Mouse (Mus musculus): ENCODE measurements around the gene Krtap5-5. TPM values are rescaled to one million over a fixed set of nuclear protein-coding genes. Genes with fewer than 3 reads are reported as not detected.
"Not testable (repeated sequence)": the region's sequence is repeated elsewhere in the genome, so short reads cannot be mapped to it uniquely, and the experiment has no call there.

The Krtap5-5 gene
- polyA plus RNA-seq, 1 experiment, result not detected

DNA sequence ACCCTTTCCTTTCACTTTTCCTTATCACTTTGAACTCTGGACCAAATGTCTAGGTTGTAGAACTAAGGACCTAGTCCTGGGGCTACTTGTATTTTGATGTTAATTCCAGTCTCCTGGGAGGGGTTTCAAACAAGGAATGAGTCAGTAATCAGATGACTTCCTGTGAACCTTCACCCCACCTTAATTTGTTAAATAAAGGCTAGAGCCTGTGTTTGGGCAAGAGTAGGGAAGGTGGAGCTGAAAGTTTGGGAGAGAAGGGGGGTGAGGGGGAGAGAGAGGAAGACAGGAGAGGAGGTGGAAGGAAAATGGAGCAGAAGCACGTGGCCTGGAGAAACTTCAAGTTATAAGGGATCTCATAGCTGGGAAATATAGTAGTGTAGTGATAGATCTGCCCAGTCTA is 1.8 kb upstream of the Krtap5-5 start:
- TF ChIP-seq POLR2A (IDR thresholded peaks at IDR 0.05; ENCODE audit: low read depth, low read length), result no peak
- TF ChIP-seq CTCF (conservative IDR thresholded peaks at IDR 0.05; ENCODE audit: insufficient read depth, insufficient read length, low read depth, low read length), result no peak
- no peak for DNase-seq

DNA sequence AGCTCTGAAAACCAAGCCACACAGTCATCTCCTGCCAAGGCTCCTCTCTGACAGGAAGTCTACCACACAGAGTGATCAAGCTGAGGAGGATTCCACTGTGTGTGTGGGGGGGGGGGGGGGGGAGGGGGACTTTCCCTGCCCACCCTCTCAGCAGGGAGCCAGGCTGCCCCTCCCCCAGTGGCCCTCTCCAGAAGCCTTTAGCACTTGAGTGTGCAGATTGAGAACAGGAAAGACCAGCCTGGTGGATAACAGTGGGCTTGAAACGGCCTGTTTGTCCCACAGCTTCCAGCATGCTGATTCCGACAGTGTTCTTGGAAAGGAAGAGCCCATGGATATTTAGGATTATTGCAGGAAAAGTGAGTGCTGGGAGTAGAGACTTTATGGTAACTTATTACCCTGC is 5.3 kb downstream of the Krtap5-5 start:
- Histone ChIP-seq H3K4me1 (ENCODE audit: control insufficient read depth, insufficient read depth, low read length) (no peaks in the 10 kb centered on the region), H3K36me3 (ENCODE audit: control insufficient read depth, insufficient read depth, low read length) (no peaks in the 10 kb centered on the region), H3K4me3 (ENCODE audit: insufficient read depth, low read depth, low read length) (no peak overlapping the region), H3K27ac (ENCODE audit: insufficient read depth, low read depth, low read length) (no peak overlapping the region), H3K27me3 (replicated peaks; ENCODE audit: control insufficient read depth, insufficient read depth, low read length) (no peaks in the 10 kb centered on the region)
- WGBS, result 46% methylated on average over 2 of the region's 2 CpGs
- TF ChIP-seq POLR2A (IDR thresholded peaks at IDR 0.05; ENCODE audit: low read depth, low read length) (no peak), CTCF (conservative IDR thresholded peaks at IDR 0.05; ENCODE audit: insufficient read depth, insufficient read length, low read depth, low read length) (no peak)
- DNase-seq, result no peak

More for the DNA sequence above, 1.8 kb upstream of the Krtap5-5 start:
- Histone ChIP-seq H3K27ac (ENCODE audit: insufficient read depth, low read depth, low read length) (no peak overlapping the region), H3K4me3 (ENCODE audit: insufficient read depth, low read depth, low read length) (no peak overlapping the region), H3K27me3 (replicated peaks; ENCODE audit: control insufficient read depth, insufficient read depth, low read length) (no peaks in the 10 kb centered on the region), H3K36me3 (ENCODE audit: control insufficient read depth, insufficient read depth, low read length) (no peaks in the 10 kb centered on the region), H3K4me1 (ENCODE audit: control insufficient read depth, insufficient read depth, low read length) (no peaks in the 10 kb centered on the region)
- 45% methylated on average over 1 of the region's 1 CpGs for WGBS

DNA sequence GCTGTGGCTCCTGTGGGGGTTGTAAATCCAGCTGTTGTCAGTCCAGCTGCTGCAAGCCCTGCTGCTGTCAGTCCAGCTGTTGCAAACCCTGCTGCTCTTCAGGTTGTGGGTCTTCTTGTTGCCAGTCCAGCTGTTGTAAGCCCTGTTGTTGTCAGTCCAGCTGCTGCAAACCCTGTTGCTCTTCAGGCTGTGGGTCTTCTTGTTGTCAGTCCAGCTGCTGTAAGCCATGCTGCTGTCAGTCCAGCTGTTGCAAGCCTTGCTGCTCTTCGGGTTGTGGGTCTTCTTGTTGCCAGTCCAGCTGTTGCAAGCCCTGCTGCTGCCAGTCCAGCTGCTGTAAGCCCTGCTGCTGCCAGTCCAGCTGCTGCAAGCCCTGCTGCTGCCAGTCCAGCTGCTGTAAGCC is 17.6 kb downstream of the Krtap5-5 start:
- not testable (repeated sequence) for DNase-seq; H3K4me3 ChIP-seq (ENCODE audit: insufficient read depth, low read depth, low read length); H3K4me1 ChIP-seq (ENCODE audit: control insufficient read depth, insufficient read depth, low read length); H3K27me3 ChIP-seq (replicated peaks; ENCODE audit: control insufficient read depth, insufficient read depth, low read length); H3K27ac ChIP-seq (ENCODE audit: insufficient read depth, low read depth, low read length); H3K36me3 ChIP-seq (ENCODE audit: control insufficient read depth, insufficient read depth, low read length)
- WGBS, result 56% methylated on average over 1 of the region's 1 CpGs

DNA sequence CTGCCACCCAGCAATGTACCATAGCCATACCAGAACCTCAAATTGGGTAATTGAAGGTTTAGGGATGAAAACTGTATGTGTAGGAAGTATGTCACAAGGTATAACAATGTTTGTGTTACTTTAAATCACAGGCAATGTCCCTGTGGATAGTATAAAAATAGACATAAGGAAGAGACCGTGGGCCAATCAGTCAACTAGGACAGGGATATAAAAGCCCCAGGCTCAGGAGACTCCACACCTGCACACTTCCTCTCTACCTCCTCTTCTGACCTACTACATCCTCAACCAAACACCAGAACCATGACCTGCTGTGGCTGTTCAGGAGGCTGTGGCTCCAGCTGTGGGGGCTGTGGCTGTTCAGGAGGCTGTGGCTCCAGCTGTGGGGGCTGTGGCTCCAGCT is 18.2 kb downstream of the Krtap5-5 start, which contains the start of gene Gm7579:
Gene Gm7579, plus strand, starts transcription at position 301 of the 400 bp plus-strand sequence.
- Histone ChIP-seq H3K4me1 (ENCODE audit: control insufficient read depth, insufficient read depth, low read length) (no peaks in the 10 kb centered on the region), H3K4me3 (ENCODE audit: insufficient read depth, low read depth, low read length) (no peak within 1 kb of the TSS), H3K27me3 (replicated peaks; ENCODE audit: control insufficient read depth, insufficient read depth, low read length) (no peaks in the 10 kb centered on the region), H3K36me3 (ENCODE audit: control insufficient read depth, insufficient read depth, low read length) (no peaks in the 10 kb centered on the region), H3K27ac (ENCODE audit: insufficient read depth, low read depth, low read length) (no peak within 1 kb of the TSS)
- TF ChIP-seq POLR2A (IDR thresholded peaks at IDR 0.05; ENCODE audit: low read depth, low read length), result no peak
- 38% methylated on average over 1 of the region's 1 CpGs for WGBS
- DNase-seq, result no peak

DNA sequence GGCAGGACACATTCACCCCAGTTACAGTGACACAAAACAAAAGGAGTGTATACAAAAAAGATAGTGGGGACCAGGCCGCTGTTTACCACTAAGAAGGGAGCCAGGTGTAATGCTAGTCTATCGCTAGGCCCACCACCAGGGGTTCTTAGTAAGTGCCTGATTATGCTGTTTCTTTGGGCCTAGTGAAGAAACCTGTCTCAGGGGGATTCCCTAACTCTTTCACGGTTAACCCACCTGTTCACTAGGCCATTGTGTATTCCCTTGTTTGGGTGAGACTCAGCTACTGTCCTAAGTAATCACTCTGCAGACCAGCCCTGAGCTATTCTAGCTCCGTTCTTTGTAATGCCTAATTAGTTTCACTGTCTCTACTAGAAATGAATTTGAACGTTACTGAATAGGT is 22.9 kb downstream of the Krtap5-5 start:
- not testable (repeated sequence) for H3K27me3 ChIP-seq (replicated peaks; ENCODE audit: control insufficient read depth, insufficient read depth, low read length); H3K4me3 ChIP-seq (ENCODE audit: insufficient read depth, low read depth, low read length); DNase-seq; H3K36me3 ChIP-seq (ENCODE audit: control insufficient read depth, insufficient read depth, low read length); H3K27ac ChIP-seq (ENCODE audit: insufficient read depth, low read depth, low read length); H3K4me1 ChIP-seq (ENCODE audit: control insufficient read depth, insufficient read depth, low read length)
- 83% methylated on average over 5 of the region's 5 CpGs for WGBS

DNA sequence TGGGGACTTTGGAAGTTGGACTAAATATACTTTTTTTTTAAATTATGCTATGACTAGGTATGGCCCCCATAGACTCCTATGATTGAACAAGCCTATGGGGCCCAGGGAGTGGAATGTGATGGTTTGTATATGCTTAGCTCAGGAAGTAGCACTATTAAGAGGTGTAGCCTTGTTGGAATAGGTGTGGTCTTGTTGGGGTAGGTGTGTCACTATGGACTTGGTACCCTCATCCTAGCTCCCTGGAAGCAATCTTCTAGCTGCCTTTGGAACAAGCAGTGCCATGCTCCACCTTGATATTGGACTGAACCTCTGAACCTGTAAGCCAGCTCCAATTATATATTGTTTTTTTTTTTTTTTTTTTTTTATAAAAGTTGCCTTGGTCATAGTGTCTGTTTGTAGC is 24.3 kb downstream of the Krtap5-5 start:
- TF ChIP-seq CTCF (conservative IDR thresholded peaks at IDR 0.05; ENCODE audit: insufficient read depth, insufficient read length, low read depth, low read length) (no peak), POLR2A (IDR thresholded peaks at IDR 0.05; ENCODE audit: low read depth, low read length) (no peak)
- no peak for DNase-seq
- no peaks in the 10 kb centered on the region for H3K27me3 ChIP-seq (replicated peaks; ENCODE audit: control insufficient read depth, insufficient read depth, low read length)
- H3K4me1 ChIP-seq (ENCODE audit: control insufficient read depth, insufficient read depth, low read length), result no peaks in the 10 kb centered on the region
- no peak overlapping the region for H3K4me3 ChIP-seq (ENCODE audit: insufficient read depth, low read depth, low read length)
- no peaks in the 10 kb centered on the region for H3K36me3 ChIP-seq (ENCODE audit: control insufficient read depth, insufficient read depth, low read length)
- H3K27ac ChIP-seq (ENCODE audit: insufficient read depth, low read depth, low read length), result no peak overlapping the region

DNA sequence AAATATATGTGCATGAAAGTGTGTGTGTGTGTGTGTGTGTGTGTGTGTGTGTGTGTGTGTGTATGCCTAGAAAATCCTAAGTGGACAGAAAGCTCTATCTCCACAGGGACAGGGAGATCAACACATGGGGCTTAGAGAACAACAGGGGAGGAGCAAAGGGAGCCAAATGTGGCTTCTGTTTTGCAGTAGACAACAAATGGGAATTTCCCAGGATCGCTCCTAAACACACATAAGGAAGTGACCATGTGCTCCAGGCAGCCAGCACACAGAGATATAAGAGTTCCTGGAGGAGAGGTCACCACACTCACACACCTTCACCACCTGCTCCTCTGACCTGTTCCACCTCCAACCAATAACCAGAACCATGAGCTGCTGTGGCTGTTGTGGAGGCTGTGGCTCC is 28.7 kb downstream of the Krtap5-5 start, which contains the start of gene Krtap5-3:
Gene Krtap5-3, plus strand, starts transcription at position 301 of the 400 bp plus-strand sequence.
- no peak within 1 kb of the TSS for H3K4me3 ChIP-seq (ENCODE audit: insufficient read depth, low read depth, low read length)
- DNase-seq, result no peak
- H3K36me3 ChIP-seq (ENCODE audit: control insufficient read depth, insufficient read depth, low read length), result no peaks in the 10 kb centered on the region
- TF ChIP-seq CTCF (conservative IDR thresholded peaks at IDR 0.05; ENCODE audit: insufficient read depth, insufficient read length, low read depth, low read length) (no peak), POLR2A (IDR thresholded peaks at IDR 0.05; ENCODE audit: low read depth, low read length) (no peak)
- no peaks in the 10 kb centered on the region for H3K4me1 ChIP-seq (ENCODE audit: control insufficient read depth, insufficient read depth, low read length)
- no peak within 1 kb of the TSS for H3K27ac ChIP-seq (ENCODE audit: insufficient read depth, low read depth, low read length)
- 32% methylated on average over 1 of the region's 1 CpGs for WGBS
- H3K27me3 ChIP-seq (replicated peaks; ENCODE audit: control insufficient read depth, insufficient read depth, low read length), result no peaks in the 10 kb centered on the region

DNA sequence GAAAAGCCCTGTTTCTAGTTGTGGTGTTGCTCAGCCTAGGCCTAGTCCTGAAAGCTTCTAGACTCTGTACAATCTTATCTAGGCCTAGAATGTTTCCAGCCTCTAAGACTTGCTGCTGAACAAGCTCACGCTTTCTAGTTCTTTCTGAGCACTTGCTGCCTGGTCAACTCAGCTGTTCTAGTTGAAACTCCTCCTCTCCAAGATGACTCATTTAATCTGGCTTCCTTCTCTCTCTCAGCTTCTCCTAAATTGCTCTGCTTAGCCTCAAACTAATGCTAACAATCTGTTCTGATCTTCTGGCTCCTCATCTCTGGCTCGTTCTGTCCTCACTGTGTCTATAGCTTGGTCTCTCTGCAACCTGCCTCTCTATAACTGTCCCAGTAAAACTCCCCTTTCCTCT is 31.0 kb downstream of the Krtap5-5 start:
- no peaks in the 10 kb centered on the region for H3K27me3 ChIP-seq (replicated peaks; ENCODE audit: control insufficient read depth, insufficient read depth, low read length)
- H3K4me1 ChIP-seq (ENCODE audit: control insufficient read depth, insufficient read depth, low read length), result no peaks in the 10 kb centered on the region
- DNase-seq, result no peak
- H3K36me3 ChIP-seq (ENCODE audit: control insufficient read depth, insufficient read depth, low read length), result no peaks in the 10 kb centered on the region
- no peak overlapping the region for H3K4me3 ChIP-seq (ENCODE audit: insufficient read depth, low read depth, low read length)
- H3K27ac ChIP-seq (ENCODE audit: insufficient read depth, low read depth, low read length), result no peak overlapping the region
- TF ChIP-seq POLR2A (IDR thresholded peaks at IDR 0.05; ENCODE audit: low read depth, low read length), result no peak
- no peak for TF ChIP-seq CTCF (conservative IDR thresholded peaks at IDR 0.05; ENCODE audit: insufficient read depth, insufficient read length, low read depth, low read length)
- WGBS, result 88% methylated on average over 2 of the region's 2 CpGs
